Mouse (Mus musculus) lung, embryonic 16.5 days (tissue): ENCODE measurements around the gene Cnr2. TPM values are rescaled to one million over a fixed set of nuclear protein-coding genes. Genes with fewer than 3 reads are reported as not detected.
"Not testable (repeated sequence)": the region's sequence is repeated elsewhere in the genome, so short reads cannot be mapped to it uniquely, and the experiment has no call there.

Experiments
- ATAC-seq: fragments of 200-750 bp; cut with Nextera tagmentation; 2 replicates; pipeline ENCODE4 v1.8.0; 2017; ENCODE audit warnings: low read depth, mild to moderate bottlenecking, moderate library complexity
- H3K27ac ChIP-seq: fragments of 300-500 bp; sonication (generic); 2 replicates; pipeline ENCODE4 v1.5.1; 2014; ENCODE audit warnings: mild to moderate bottlenecking, control low read depth, low read length
- H3K27me3 ChIP-seq: fragments of 300-500 bp; sonication (generic); 2 replicates; pipeline ENCODE4 v1.6.1; 2014; ENCODE audit warnings: low read depth, low read length, mixed read lengths; ENCODE audit not compliant: control insufficient read depth, insufficient read depth
- H3K36me3 ChIP-seq: fragments of 300-500 bp; sonication (generic); 2 replicates; pipeline ENCODE4 v1.6.1; 2014; ENCODE audit warnings: low read length; ENCODE audit not compliant: control insufficient read depth, insufficient read depth
- H3K4me1 ChIP-seq: fragments of 300-500 bp; sonication (generic); replicated peaks from 2 replicates; pipeline ENCODE4 v1.6.1; 2014; ENCODE audit warnings: low read length, mixed read lengths; ENCODE audit not compliant: control insufficient read depth, insufficient read depth
- H3K4me2 ChIP-seq: fragments of 300-500 bp; sonication (generic); 2 replicates; pipeline ENCODE4 v1.6.1; 2014; ENCODE audit warnings: low read depth, low read length, control low read depth
- H3K4me3 ChIP-seq: fragments of 300-500 bp; sonication (generic); 2 replicates; pipeline ENCODE4 v1.5.1; 2014; ENCODE audit warnings: mild to moderate bottlenecking, low read length, control low read depth
- H3K9ac ChIP-seq: fragments of 300-500 bp; sonication (generic); 2 replicates; pipeline ENCODE4 v1.6.1; 2014; ENCODE audit warnings: low read length, control low read depth
- H3K9me3 ChIP-seq: fragments of 300-500 bp; sonication (generic); 2 replicates; pipeline ENCODE4 v1.6.1; 2016; ENCODE audit warnings: low read length; ENCODE audit not compliant: control insufficient read depth
- WGBS: fragments of 180-500 bp; shearing (Covaris S2); extraction: QIAGEN DNeasy Blood & Tissue Kit; methylation state at CpG from one replicate; pipeline ENCODE4 v1.1.7; 2014; 5-methylcytosine and 5-hydroxymethylcytosine counted together
- polyA plus RNA-seq: library from polyadenylated mRNA; unstranded; fragments of >200 nt; fragmentation: Nextera tagmentation; extraction: Ambion mirVana; gene quantifications from 2 replicates; pipeline ENCODE4 v1.2.1, GENCODE M21; 2015

Gene Cnr2
- polyA plus RNA-seq, 1 experiment from 2014 or later: 1.3 TPM

DNA sequence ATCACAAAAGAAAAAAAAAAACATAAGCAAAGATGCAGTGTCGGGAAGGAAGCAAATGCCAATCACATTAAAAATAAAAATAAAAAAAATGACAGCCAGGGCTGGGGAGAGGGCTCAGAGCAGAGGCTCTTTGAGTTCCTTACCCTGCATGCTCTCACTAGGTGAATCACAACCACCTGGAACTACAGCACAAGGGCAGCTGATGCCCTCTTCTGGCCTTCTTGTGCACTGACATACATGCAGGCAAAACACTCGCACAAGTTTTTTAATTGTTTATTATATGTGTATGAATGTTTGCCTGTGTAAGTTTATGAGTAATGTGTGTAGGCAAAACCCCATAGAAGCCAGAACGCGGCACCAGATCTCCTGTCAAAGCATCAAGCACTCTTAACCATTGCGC is 36.6 kb downstream of the Cnr2 start:
- no peak overlapping the region for H3K4me2 ChIP-seq
- ATAC-seq: no peak
- H3K9ac ChIP-seq: no peak overlapping the region
- H3K27me3 ChIP-seq: no peaks in the 10 kb centered on the region
- no peaks in the 10 kb centered on the region for H3K9me3 ChIP-seq
- H3K4me3 ChIP-seq: no peak overlapping the region
- no peaks in the 10 kb centered on the region for H3K4me1 ChIP-seq
- H3K36me3 ChIP-seq: 0 out of 2 replicates have a peak, but pooled peaks cover 7% of the 10 kb centered on the region
- 54% methylated on average over 5 of the region's 5 CpGs for WGBS
- no peak overlapping the region for H3K27ac ChIP-seq

DNA sequence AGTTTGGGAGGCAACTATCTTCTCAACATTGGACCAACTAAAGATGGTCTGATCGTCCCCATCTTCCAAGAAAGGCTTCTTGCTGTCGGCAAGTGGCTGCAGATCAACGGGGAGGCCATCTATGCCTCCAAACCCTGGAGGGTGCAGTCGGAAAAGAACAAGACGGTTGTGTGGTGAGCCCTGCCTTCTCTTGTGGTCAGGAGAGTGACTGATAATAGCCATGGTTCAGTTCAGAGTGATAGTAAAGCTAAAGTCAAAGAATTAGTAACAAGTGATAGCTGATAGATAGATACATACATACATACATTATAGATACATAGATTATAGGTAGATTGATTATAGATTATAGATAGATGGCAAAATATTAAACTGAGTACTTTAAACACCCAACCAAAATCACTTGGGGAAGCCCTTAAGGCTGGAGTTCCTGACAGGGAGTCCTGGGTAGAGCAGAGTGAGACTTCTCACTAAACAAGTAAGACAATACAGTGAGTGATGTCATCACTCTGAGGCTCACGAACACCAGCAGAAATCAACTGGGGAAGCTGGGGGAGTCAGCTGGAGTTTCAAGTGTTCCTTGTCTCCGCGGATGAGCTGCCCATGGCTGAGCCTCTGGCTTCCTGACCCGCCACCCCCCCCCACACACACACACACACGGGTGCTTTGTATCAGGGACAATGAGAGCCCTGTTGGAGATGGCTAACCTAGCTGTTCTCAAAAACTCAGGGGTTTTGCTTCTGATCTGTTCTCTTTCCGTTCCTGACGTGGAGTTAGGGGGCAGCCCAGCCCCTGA is 39.7 kb downstream of the Cnr2 start:
- 54% methylated on average over 12 of the region's 12 CpGs for WGBS
- Histone ChIP-seq H3K9me3 (no peaks in the 10 kb centered on the region), H3K27me3 (no peaks in the 10 kb centered on the region), H3K4me1 (no peaks in the 10 kb centered on the region), H3K4me2 (no peak overlapping the region), H3K36me3 (peaks cover 9% of the 10 kb centered on the region; the same call in 1 of the 2 replicates), H3K27ac (no peak overlapping the region), H3K4me3 (no peak overlapping the region), H3K9ac (no peak overlapping the region)
- ATAC-seq: no peak

DNA sequence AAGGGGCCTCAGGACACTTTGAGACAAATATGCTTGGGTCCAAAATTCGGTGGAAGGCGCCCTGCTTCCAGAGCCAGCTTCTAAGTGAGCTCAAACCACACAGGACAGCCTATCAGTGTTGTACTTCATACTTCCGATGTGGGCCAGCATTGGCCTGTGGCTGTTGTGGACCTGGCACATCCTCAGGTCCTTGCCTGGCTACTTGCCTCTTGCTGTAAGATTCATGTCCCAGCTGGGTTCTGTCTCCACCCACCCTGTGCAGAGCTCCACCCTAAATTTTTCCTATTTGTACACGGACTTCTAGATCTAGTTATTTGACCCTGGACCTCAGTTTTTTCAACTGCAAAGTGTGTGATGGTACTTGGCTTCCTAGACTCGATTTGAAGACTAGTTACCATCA is 40.3 kb downstream of the Cnr2 start:
- H3K36me3 ChIP-seq: peaks cover 11% of the 10 kb centered on the region; the same call in 1 of the 2 replicates
- H3K9me3 ChIP-seq: no peaks in the 10 kb centered on the region
- ATAC-seq: no peak
- H3K4me3 ChIP-seq: no peak overlapping the region
- no peak overlapping the region for H3K27ac ChIP-seq
- no peaks in the 10 kb centered on the region for H3K27me3 ChIP-seq
- WGBS: 47% methylated on average over 5 of the region's 5 CpGs
- no peak overlapping the region for H3K9ac ChIP-seq
- H3K4me1 ChIP-seq: no peaks in the 10 kb centered on the region
- no peak overlapping the region for H3K4me2 ChIP-seq

DNA sequence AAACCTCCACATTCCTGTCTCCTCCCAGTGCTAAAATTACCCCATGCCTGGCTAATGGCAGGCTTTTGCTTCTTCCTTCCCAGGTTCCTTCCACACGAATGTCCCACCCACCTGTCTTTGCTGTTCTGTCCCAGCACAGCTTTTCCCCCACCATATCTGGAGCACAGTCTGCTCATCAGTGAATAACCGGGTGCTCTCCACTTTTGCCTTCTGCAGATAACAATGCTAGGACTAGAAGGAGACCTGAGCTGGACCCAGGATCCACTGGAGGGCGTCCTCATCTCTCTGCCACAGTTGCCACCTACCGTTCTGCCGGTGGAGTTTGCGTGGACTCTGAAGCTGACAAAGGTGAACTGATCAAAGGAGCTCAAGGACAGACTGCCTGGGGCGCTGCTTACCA is 43.7 kb downstream of the Cnr2 start:
- H3K9ac ChIP-seq: no peak overlapping the region
- no peaks in the 10 kb centered on the region for H3K4me1 ChIP-seq
- 76% methylated on average over 7 of the region's 7 CpGs for WGBS
- ATAC-seq: no peak
- no peak overlapping the region for H3K27ac ChIP-seq
- no peak overlapping the region for H3K4me3 ChIP-seq
- H3K4me2 ChIP-seq: no peak overlapping the region
- H3K27me3 ChIP-seq: no peaks in the 10 kb centered on the region
- H3K36me3 ChIP-seq: peaks cover 16% of the 10 kb centered on the region
- no peaks in the 10 kb centered on the region; the same call in 1 of the 2 replicates for H3K9me3 ChIP-seq

DNA sequence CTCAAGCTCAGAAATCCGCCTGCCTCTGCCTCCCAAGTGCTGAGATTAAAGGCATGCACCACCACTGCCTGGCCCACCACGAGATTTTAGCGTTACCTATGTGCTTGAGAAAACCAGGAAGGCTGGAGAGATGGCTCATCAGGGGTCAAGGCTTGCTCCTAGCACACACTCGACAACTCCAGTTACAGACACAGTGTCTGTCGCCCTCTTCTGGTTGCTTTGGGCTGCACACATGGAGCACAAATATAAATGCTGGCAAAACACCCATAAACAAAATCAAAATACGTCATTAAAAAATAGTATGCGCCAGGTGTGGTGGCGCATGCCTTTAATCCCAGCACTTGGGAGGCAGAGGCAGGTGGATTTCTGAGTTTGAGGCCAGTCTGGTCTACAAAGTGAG is 45.8 kb downstream of the Cnr2 start:
- H3K27me3 ChIP-seq, H3K36me3 ChIP-seq, H3K4me3 ChIP-seq, H3K27ac ChIP-seq, H3K4me2 ChIP-seq, ATAC-seq, H3K4me1 ChIP-seq, H3K9me3 ChIP-seq, H3K9ac ChIP-seq: not testable (repeated sequence)
- WGBS: 82% methylated on average over 8 of the region's 8 CpGs

DNA sequence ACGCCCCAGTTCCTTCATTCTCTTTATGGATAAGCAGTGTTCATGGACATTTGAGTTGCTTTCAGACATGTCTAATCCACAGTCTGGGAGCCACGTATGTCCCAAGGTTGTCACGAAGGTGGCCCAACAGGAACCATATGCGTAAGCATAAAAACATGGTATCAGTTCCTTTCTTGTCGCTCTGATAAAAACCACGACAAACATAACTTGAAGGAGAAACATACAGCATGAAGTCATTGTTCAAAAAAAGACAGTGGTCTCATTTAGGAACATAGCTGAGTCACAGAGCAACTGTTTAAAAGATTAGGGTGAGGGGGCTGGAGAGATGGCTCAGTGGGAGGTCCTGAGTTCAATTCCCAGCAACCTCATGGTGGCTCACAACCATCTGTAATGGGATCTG is 47.0 kb downstream of the Cnr2 start:
- H3K4me2 ChIP-seq: no peak overlapping the region
- WGBS: 69% methylated on average over 6 of the region's 6 CpGs

DNA sequence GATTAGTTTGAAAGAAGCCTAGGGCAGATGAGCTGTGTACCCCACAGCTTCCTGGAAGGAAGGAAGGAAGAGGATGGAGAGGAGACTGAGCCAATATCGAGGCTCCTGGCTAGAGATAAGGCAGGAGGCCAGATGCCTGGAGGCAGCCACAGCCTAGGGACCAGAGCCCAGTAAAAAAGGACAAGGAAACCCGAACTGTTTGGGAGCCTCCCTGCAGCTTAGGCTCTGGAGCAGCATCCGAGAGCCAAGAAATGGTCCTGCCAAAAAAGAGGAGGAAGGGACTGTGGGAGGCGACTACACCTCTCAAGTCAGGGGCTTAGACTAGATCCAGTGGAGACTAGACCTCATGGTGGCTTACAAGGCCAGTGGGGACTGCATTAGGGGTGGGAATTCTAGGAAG is 48.2 kb downstream of the Cnr2 start:
- no peak for ATAC-seq
- no peaks in the 10 kb centered on the region; the same call in 1 of the 2 replicates for H3K9me3 ChIP-seq
- H3K4me2 ChIP-seq: no peak overlapping the region
- H3K4me3 ChIP-seq: no peak overlapping the region
- H3K27ac ChIP-seq: no peak overlapping the region
- WGBS: 42% methylated on average over 4 of the region's 4 CpGs
- no peak overlapping the region for H3K9ac ChIP-seq
- H3K36me3 ChIP-seq: peaks cover 10% of the 10 kb centered on the region
- no peaks in the 10 kb centered on the region for H3K27me3 ChIP-seq
- H3K4me1 ChIP-seq: peaks cover 9% of the 10 kb centered on the region; the same call in 1 of the 2 replicates

More for the DNA sequence above, 47.0 kb downstream of the Cnr2 start:
- Histone ChIP-seq H3K4me3 (no peak overlapping the region), H3K27me3 (no peaks in the 10 kb centered on the region), H3K27ac (no peak overlapping the region), H3K4me1 (peaks cover 6% of the 10 kb centered on the region; the same call in 1 of the 2 replicates), H3K9ac (no peak overlapping the region), H3K36me3 (peaks cover 10% of the 10 kb centered on the region), H3K9me3 (no peaks in the 10 kb centered on the region; the same call in 1 of the 2 replicates)
- no peak for ATAC-seq

DNA sequence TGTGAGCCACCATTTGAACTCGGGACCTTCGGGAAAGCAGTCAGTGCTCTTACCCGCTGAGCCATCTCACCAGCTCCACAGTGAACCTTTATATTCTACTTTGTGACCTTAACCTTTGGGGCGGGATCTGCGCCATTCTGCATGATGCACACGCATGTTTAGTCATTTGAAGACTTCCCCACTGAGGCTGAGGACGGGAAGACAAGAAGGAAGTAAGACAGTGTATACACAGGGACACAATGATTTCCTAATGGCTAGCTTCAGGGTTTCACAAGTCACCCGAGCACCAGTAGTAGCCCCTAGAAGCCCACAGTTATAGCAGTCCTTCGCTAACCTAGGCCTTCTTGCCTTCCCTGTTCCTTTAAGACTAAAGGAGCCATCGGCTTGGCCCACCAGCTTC is 50.5 kb downstream of the Cnr2 start:
- H3K27me3 ChIP-seq: no peaks in the 10 kb centered on the region
- peak overlapping the region; percentile 80 for H3K4me2 ChIP-seq
- H3K36me3 ChIP-seq: peaks cover 4% of the 10 kb centered on the region
- peaks cover 12% of the 10 kb centered on the region; the same call in 1 of the 2 replicates for H3K4me1 ChIP-seq
- H3K9me3 ChIP-seq: no peaks in the 10 kb centered on the region; the same call in 1 of the 2 replicates
- H3K27ac ChIP-seq: peak overlapping the region; percentile 70; the same call in 1 of the 2 replicates
- H3K9ac ChIP-seq: peak overlapping the region; percentile 87
- WGBS: 71% methylated on average over 10 of the region's 10 CpGs
- peak overlapping the region; percentile 92 for H3K4me3 ChIP-seq
- peak; percentile 21 for ATAC-seq

DNA sequence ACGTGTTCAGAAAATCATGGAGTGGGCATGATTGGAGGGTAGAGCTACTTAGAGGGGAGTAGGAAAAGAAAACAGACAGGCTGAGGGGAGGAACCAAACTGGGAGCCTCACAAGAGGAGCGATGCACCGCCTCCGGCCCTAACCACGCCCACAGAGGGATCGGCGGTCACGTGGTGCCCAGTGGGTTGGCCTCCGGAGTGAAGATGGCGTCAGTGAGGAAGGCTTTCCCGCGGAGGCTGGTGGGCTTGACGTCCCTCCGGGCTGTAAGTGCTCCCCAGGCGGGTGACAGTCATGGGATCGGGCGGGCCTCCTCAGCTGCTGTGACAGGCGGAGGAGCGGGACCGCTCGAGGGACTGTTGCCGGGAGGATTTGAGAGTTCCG is 51.1 kb downstream of the Cnr2 start, which contains the start of gene Hmgcl:
Hmgcl (plus strand) TSS at position 171 of the 381 bp plus-strand sequence.
- ATAC-seq: peak; percentile 96
- WGBS: under 1% methylated on average over 19 of the region's 23 CpGs
- H3K36me3 ChIP-seq: peaks cover 5% of the 10 kb centered on the region
- H3K4me1 ChIP-seq: peaks cover 12% of the 10 kb centered on the region; the same call in 1 of the 2 replicates
- H3K9me3 ChIP-seq: peaks cover 2% of the 10 kb centered on the region
- peak within 1 kb of the TSS; percentile 92 for H3K4me3 ChIP-seq
- H3K27me3 ChIP-seq: no peaks in the 10 kb centered on the region
- H3K9ac ChIP-seq: peak within 1 kb of the TSS; percentile 87
- H3K4me2 ChIP-seq: peak within 1 kb of the TSS; percentile 80
- H3K27ac ChIP-seq: peak within 1 kb of the TSS; percentile 70
